Mouse (Mus musculus): ENCODE results near the gene Olfr1040.
"Not testable (repeated sequence)": the region's sequence is repeated elsewhere in the genome, so short reads cannot be mapped to it uniquely, and the experiment has no call there.

Gene Olfr1040

GRCm38 (mm10) chr2:86146632-86147031, at the start of gene Olfr1040:
Olfr1040 (minus strand) TSS chr2:86146732.
- no peak for DNase-seq (ENCODE audit: low spot score in 2 of 2)

- DNase-seq (ENCODE audit: low spot score in 2 of 2): no peak
Measured at GRCm38 (mm10) chr2:86195863-86196262, 49.3 kb upstream of the Olfr1040 start.

GRCm38 (mm10) chr2:86185583-86185982, 39.1 kb upstream of the Olfr1040 start, which contains the start of gene Olfr52:
Olfr52 (minus strand) TSS chr2:86185683.
- no peak for DNase-seq (ENCODE audit: low spot score in 2 of 2)

GRCm38 (mm10) chr2:86179950-86180349, 33.4 kb upstream of the Olfr1040 start:
- no peak for DNase-seq (ENCODE audit: low spot score in 2 of 2)

- DNase-seq (ENCODE audit: low spot score in 2 of 2): no peak
Measured at GRCm38 (mm10) chr2:86177720-86178119, 31.2 kb upstream of the Olfr1040 start, which contains the start of gene Olfr1044. Olfr1044 (minus strand) TSS chr2:86177820.

GRCm38 (mm10) chr2:86175422-86175821, 28.9 kb upstream of the Olfr1040 start:
- not testable (repeated sequence) for DNase-seq (ENCODE audit: low spot score in 2 of 2)

GRCm38 (mm10) chr2:86167422-86167821, 20.9 kb upstream of the Olfr1040 start, which contains the start of gene Olfr1043:
Olfr1043 (minus strand) TSS chr2:86167522.
- no peak for DNase-seq (ENCODE audit: low spot score in 2 of 2)

GRCm38 (mm10) chr2:86161738-86162137, 15.2 kb upstream of the Olfr1040 start, which contains the start of gene Olfr1042:
Olfr1042 (minus strand) TSS chr2:86161838.
- no peak for DNase-seq (ENCODE audit: low spot score in 2 of 2)

- DNase-seq (ENCODE audit: low spot score in 2 of 2): no peak
Measured at GRCm38 (mm10) chr2:86135828-86136227, 10.7 kb downstream of the Olfr1040 start, which contains the start of gene Olfr1039. Olfr1039 (minus strand) TSS chr2:86135928.

All from urinary bladder, adult 18-20 months (tissue).